Mouse (Mus musculus): ENCODE measurements around the gene Tpcn2.
A peak's percentile ranks its signal among the peaks of the same experiment; 100 is the strongest.

Tpcn2 gene

GRCm38 (mm10) chr7:145242028-145242427 lies 41.8 kb downstream of the Tpcn2 start:
- peak; percentile 56 for DNase-seq

DNA sequence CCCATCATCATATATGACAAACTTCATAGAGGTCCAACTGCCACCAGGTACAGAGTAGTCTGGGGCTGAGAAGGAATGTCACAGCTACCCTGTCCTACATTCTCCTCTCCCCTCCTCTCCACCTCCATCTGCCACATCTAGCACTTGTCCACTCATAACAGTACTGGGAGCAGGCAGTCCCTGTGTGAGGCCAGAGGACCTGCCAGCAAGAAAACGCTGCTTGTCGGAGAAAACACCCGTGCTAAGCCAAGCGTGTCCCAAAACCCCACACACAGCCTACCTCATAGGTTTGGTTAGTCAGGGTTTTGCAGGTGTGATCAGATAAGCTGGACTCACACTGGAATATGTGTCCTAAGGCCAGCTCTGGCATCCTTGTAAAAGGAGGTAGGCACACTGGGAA lies 42.9 kb downstream of the Tpcn2 start:
- peak; percentile 80 for DNase-seq

DNA sequence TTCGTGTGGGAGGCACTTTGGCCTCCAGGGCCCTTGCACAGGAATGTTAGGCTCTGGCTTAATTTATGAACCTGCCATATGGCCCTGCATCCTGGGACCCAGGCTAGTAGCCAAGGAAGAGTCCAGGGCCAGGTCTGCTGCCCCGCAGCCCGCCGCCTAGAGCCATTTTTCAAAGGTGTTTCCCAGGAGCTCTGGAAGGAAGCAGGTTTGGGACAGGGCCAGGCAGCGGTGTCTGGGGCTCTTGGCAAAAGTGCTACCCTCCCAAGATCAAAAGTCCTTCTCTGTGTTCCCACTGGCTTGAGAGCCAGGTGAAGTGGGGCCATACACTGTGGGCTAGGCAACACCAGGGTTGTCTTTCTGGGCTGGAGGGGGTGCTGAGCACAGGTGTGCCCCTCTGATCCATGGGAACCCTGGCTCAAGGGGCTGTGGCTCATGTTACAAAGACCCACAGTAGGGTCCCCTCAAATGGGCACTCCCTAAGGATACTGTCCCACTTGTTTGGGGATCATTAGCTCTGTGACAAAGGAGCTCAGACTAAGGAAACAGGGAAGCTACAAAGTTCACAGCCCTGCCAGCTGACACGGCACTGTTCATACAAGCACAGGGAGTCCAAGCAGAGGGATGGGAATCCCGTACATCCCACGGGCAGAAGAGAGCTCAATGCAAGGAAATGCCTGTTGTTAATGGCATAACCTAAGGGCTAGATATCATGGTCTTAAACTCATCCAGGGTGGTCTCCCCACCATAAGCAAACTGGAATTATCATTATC lies 43.9 kb downstream of the Tpcn2 start:
- peak; percentile 83 for DNase-seq

DNA sequence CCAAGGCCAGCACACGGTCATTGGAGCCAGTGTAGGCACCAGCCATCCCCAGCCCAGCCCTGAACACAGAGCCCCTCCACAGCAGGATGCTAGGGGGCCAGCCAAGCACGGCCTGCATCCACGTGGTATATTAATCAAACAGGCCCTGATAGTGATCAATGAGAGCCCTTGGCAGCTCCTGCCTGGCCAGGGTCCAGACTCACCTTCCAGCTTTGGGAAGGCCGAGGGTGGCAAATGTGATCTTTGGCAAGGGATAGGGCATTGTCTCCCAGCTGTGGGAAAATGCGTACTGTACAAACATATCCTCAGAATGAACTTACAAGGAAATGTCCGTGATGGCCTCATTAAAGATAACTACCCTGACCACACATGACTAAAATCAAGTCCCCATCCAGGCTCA lies 44.7 kb downstream of the Tpcn2 start:
- peak; percentile 56 for DNase-seq

- DNase-seq = no peak
Measured at GRCm38 (mm10) chr7:145234841-145235790, 48.7 kb downstream of the Tpcn2 start.

DNA sequence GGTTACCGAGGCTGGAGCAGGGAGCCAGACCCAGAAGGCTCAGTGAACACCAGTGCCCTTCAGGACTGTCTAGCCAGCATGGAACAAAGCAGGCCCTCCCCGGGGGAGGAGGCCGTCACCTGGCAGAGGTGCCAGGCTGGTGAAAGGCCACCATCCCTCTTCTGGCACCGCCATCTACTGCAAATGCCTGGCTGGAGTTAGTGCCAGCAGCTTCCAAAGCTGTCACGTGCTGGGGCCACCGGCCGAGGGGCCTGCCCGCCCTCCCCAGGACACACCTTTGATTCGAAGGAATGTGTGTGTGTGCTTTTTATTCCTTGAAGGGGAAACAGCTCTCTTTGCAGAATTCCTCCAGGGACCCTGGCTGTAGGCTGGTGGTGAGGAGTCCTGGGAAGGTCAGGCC lies 52.2 kb downstream of the Tpcn2 start:
- DNase-seq = peak; percentile 43

DNA sequence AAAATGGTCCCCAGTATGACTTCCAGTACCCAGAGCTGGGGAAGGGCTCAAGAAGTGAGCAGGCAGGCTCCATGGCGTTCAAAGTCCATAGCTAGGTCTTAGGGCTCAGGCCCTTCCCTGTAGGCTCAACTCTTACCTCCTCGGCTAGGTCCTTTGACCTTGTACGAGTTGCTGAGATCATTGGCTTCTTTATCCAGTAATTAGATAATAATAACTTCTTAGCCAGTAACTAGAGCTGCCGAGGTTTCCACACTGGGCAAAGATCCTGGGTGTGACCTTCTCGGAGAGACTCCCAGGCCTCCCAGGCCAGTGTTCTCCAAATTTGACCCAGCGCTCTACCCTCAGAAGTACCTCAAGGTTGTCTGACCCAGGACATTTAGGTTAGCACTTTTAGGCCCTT lies 57.2 kb downstream of the Tpcn2 start:
- no peak for DNase-seq

GRCm38 (mm10) chr7:145225626-145226025 lies 58.2 kb downstream of the Tpcn2 start:
- no peak for DNase-seq

DNA sequence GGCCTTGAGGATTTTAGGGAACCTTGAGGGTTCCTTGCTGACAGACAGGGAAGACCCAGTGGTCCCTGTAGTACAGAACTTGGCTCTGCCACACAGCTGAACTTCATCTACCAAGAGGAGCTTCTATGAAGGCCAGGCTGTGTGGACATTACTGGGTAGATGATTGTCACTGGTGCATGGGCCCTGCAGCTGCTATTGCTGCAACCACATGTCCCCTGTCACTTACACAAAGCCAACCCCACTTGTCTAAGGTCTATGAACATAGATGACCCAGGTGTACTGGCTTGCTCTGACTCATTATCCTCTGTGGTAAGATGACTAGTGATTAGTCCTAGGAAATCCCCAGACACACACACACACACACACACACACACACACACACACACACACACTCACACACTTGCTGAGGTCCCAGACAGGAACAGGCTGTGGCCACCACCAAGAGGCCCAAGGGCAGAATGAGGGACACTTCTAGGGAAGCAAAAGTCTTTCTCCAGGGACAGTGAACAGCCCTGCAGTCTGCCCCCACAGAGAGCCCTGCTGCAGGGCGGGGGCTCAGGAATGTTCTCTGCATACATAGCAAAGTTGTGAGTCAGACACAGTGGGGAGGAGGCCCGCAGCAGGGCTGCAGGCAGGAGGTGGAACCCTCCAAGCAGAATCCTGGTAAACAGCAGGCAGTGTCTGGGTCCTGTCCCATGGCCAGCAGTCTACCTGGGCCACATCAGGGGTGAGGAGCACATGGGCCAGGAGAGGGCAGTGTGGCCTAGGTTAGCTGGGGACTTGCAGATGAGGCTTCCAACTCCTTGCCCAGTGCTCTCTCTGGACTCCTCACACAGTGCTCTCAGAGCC lies 61.7 kb downstream of the Tpcn2 start:
- peak; percentile 53 for DNase-seq

- no peak for DNase-seq
Measured at GRCm38 (mm10) chr7:145221346-145221745, 62.5 kb downstream of the Tpcn2 start.

- DNase-seq = no peak
Measured at GRCm38 (mm10) chr7:145219420-145219831, 64.4 kb downstream of the Tpcn2 start.

GRCm38 (mm10) chr7:145216591-145216990 lies 67.2 kb downstream of the Tpcn2 start:
- no peak for DNase-seq

DNA sequence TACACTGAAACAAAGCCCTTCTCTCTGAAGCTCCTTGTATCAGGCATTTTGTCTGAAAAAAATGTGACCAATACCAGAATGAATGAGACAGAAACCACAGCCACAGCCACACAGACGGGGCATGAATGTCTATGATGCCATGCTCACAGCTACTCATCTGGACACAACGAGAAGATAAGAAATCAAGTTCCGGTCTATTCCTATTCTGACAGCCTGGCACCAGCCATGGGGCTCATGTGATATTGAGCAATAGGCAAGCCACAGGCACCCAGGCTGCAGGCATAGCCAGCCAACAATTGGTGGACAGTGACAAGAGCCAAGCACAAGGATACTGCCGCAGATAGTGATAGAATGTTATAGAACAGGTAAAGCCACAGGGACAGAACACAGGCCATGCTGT lies 68.3 kb downstream of the Tpcn2 start:
- no peak for DNase-seq

DNA sequence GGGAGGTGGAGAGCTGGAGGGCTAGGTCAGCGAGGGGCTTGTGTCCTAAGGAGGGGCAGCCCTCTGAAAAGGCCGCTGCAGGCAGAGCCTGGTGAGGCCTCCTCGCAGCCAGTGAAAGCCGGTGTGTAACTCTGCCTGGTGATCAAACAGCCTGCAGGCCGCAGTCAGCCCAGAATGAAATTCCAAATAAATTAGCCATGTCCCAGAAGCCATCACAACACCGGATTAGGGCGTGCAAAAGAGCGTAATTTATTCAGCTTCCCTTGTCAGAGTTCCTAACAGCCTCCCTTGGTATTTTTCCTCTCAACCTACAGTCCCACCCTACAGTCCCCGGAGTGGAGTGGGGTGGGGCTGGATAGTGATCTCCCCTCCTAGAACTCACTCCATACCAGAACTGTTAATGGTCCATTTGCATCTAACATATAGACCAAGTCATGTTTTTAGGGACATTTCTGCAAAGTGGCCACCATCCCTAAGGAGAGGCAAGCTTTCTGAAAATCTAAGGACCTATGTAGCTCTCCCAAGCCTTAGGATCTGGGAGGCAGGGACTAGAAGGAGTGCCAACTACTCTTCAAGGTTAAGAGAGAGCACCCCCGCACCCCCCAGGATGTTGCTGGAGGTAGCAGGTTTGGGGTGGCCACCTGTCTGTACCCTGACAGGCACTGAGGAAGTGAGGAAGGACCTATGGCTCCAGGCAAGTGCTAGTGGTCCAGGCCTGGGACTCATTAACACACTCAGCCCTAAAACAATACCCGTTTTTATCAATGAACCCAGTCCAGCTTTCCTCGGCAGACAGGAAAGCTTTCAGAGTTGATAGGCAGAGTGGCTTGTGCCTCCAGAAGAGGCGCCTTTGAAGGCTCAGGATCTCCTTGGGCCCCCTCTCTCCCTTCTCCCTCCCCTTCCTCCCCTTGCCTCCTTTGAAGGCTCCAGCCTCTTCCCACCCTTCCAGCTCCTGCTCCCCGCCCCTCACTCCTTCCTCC lies 71.8 kb downstream of the Tpcn2 start:
- DNase-seq = no peak

DNA sequence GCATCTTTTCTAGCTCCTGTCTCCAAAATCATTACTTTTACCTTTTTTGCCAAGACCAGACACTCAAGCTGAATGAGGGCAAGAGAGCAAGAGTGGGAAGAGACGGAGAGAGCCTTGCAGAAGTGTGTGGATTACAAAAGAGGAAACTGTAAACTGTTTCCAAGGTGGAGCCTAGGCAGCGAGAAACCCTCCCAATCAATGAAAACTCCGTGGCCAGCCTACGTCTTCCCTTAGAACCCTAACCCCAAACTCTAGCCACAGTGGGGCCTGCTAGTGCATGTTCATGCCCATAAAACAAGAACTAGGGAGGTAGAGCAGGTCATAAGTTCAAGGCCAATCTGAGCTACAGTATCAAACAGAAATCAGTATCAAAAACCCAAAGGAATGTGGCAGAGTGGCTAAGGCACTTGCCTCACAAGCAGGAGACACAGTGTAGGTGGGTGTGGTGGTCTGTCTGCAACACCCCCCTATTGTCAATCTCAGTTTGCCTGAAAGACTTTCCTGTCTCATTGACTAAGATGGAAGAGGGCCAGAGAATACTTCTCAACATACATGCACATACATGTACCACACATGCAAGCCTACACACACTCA lies 73.2 kb downstream of the Tpcn2 start:
- no peak for DNase-seq

DNA sequence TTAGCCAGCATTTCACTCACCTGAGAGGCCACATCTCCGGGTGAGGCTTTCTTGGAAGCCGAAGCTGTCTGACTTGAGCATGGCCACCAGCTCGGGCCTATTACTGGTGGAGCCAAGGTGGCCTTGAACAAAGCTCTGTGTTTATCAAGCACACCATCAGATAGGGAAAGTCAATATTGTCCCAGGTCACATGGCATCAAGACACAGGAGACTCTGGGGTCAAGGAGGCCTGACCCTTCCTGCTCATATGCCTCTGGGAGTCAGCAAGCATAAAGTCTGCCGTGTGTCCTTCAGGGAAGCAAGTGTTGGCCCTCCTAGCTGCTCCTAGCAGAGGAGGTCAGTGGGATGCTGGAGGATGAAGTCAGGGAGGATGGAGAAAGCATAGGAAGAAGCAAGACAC lies 75.8 kb downstream of the Tpcn2 start, which contains the start of gene 1810010D01Rik:
TSS of gene 1810010D01Rik (minus strand) at position 114 of the 400 bp plus-strand sequence.
- DNase-seq = no peak

- DNase-seq = no peak
Measured at GRCm38 (mm10) chr7:145206801-145207200, 77.0 kb downstream of the Tpcn2 start.

GRCm38 (mm10) chr7:145206056-145206610 lies 77.7 kb downstream of the Tpcn2 start:
- peak; percentile 65 for DNase-seq

DNA sequence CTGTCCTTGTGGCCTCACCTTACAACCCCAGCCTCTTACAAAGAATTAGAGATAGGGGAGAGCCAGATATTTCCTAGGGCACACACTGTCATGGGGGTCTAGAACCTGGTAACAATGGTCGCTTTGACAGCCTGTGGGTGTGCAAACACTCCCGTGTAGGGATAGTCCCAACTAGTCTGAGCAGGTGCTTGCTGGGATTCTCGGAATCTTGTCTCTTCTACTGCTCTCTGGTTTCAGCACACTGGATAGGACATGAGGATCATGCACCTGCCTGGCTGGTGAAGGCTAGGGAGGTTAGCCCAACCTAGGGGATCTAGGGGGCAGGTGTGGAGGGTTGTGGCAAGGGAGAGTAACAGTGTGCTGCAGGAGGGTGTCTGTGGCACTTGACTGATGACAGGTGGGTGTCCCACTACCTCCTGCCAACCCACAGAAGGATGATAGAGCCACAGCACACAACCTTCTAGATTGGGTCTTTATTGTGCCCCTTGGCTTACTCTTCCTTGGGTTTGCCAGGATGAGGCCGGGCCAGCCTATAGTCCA lies 78.4 kb downstream of the Tpcn2 start:
- no peak for DNase-seq

GRCm38 (mm10) chr7:145199711-145200110 lies 84.1 kb downstream of the Tpcn2 start:
- no peak for DNase-seq

Measured in cerebellum, adult 11-12 months (tissue).